Mouse (Mus musculus) testis, postnatal 14 days (tissue): ENCODE data around the gene Tes3-ps.

Source experiments
- DNase-seq: peaks from one replicate; pipeline ENCODE4 v3.0.0; 2021; ENCODE audit warnings: low spot score

Gene Tes3-ps

DNA sequence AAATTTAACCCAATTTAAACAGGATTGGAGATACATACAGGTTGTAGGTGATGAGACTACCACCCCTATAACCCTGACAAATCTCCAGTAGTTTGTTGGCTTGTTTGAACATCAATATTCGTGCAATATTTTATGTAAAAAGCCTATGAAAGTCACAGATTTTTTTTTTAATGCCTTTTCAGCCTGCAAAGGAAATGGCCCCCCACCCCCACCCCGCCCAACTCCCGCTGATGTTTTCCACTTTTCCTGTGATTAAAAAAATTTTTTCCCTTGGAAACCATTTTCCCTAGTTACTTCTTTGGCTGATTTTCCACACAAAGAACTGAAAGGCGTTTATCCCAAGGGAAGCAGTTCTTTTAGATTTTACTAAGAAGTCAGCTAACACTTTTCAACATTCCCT is 11.4 kb downstream of the Tes3-ps start, which contains the start of gene Ecm2:
TSS of gene Ecm2 (plus strand) at position 301 of the 400 bp plus-strand sequence.
- DNase-seq, result no peak

DNA sequence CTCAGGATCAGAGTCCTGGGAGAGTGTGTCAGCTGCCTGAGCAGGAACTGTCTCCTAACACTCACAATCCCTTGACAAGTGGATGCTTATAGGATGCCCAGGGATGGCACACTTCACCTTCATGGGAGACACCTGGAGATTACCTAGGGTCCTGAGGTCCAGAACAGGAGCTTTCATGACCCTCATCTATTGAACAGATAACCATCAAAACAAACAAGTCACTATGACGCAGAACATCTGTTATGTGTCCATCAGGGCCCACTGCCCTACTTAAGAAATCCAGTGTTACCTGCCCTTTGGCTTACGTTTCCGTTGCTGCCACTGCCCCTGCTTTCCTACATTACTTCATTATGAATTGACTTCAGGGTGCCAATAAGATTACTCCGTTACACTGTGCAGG is 12.7 kb downstream of the Tes3-ps start:
- no peak for DNase-seq

DNA sequence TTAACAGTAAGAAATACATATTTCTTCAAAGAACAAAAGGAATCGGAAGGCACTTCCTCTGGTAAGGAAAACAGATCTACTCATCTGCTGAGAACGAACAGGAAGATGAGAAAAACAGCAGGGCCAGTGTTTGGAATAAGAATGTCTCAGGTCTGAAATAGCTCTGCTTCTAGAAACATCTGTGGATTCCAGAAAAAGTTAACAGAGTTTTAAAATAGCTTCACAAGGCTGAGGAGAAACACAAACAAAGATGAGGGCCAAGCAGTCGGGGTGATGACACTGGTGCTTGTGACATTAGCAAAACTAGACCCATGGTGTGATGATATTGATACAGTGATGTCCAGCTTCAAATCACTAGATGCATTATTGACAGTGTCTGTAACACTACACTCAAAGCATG is 14.1 kb downstream of the Tes3-ps start:
- no peak for DNase-seq

DNA sequence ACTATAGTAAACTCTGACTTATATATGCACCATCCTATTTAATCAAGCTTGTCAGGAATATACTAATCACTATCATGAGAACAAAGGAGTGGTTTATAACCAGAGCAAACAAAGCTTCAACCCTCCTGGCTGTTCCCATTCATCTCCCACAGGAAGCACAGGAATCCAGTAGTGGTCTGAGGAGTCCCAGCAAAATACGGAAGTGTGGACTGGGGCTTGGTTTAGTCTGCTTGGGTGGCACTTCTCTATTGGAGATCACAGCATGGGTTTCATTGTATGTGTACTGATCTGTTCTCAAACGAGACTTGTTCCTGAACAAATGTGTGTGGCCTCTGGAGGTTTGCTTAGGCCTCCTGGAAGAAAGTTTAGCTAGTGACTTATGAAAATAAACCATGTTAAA is 25.6 kb downstream of the Tes3-ps start:
- no peak for DNase-seq

DNA sequence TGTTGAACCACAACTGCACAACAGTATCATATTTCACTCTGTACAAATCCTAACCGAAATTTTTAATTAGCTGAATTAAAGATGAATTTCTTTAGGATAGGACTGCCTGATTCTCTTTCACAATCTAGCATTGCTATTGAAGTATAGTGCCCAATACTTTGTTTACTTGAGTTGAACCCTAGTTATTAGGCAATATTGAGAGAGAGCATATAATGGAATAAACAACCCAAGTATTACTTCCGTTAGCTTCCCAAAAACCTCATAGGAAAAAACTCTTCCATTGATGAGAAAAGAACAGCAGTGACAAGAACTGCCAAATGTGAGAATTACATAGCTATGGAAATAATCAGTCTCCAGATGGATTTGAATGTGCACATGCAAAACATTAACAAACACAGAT is 33.1 kb downstream of the Tes3-ps start:
- DNase-seq, result no peak

DNA sequence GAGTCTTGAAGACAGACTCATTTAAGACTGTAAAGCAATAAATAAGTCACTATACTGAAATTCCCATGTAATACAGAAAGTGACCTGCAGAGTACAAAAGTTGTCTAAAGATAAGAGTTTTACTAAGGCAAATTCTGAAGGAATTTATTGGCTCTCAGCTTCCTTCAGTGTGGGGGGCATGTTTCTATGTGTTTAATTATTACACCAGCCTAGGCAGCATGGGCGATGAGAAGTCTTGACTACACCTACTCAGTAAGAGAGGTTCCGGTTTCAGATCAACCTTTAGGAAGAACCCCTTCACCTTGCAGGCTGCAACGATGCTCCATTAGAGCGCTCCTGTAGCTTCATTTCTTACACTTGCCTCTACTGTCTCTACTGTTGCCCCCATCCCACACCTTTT is 37.5 kb downstream of the Tes3-ps start:
- DNase-seq, result no peak

DNA sequence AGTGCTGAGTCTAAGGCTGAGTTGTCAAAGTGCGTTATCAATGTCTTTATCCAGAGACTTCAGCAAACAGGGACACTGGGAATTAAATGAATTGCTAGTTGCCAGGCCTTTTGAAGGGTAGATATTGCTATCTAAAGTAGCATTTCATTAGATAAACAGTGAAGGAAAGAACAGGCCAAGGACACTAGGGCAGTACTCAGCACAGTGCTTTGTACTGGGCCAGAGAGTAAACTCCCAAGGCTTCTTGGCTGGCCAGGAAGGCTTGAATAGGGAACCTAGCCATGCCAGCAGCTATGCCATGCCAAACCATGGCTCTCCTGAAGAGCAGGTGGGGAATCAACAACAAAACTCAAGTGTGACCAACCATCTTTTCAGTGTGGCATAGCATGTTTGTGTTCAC is 43.8 kb downstream of the Tes3-ps start:
- peak; percentile 9 for DNase-seq

DNA sequence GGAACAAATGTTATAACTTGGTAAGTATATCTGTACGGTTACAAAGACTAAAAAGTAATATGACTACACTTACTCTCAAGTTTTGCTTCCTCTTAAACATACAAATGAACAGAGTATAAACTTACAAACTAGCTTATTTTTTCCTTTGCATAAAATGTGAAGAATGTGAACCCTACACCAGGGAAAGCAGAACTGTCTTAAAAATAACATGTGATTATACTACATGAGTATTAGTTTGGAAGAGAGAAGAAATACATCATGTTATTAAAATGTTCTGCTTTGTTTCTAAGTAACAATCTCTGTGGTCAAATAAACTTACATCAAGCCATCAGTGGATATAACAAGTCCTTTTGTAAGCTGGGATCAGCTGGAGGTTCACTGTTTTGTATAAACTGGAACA is 45.6 kb downstream of the Tes3-ps start:
- DNase-seq, result no peak

DNA sequence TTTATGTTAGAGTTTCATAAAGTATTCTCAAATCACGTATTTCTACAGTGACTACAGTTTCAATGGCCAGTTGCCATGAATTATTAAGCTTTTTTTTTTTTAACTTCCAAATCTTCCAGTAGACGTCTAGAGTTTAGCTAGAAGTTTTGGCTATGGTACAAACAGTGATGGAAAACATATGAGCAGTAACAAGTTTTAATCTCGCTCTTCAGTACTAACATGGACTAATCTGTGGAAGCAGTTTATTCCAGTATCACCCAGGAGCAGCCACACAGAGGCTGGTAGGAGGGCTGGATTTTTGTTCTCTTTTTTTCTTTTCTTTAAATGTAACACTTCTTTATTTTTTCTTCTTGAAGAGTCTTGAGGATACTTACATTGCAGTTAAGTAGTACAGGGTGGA is 51.2 kb downstream of the Tes3-ps start, which contains the start of gene Aspn:
TSS of gene Aspn (plus strand) at position 165 of the 400 bp plus-strand sequence.
- no peak for DNase-seq

DNA sequence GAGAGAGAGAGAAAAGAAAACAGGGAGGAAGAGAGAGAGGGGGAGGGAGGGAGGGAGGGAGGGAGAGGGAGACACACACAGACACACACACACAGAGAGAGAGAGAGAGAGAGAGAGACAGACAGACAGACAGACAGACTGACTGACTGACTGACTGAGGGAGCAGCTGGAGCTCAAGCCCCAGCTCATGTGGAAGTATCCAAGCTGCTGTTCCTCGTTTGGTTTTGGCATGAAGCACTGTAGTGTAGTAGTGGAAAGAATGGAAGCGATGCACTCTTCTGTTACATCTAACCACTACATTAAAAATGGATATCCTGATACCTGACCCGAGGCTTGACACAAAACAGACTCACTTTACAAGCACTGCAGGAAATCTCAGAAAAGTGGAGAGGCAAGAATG is 52.5 kb downstream of the Tes3-ps start:
- DNase-seq, result no peak
